ENCODE assay signal across 11 mouse cellular contexts in genomic region chr4:141304223-141304611, GRCm38 (mm10). TPM values are rescaled to one million over a fixed set of nuclear protein-coding genes. Genes with fewer than 3 reads are reported as not detected.
A peak's percentile ranks its signal among the peaks of the same experiment; 100 is the strongest.
DNase-seq lines count a peak whose midpoint lies in the region; ATAC-seq and TF ChIP-seq lines count a peak whose summit lies in the region.
"Had no signal": no experiment of that assay in that cellular context is flagged by ENCODE, and none has a peak within 500 bp of the region (broad histone marks: within the 10 kb centered on the region; RNA-seq: fewer than 3 reads in every experiment).

No protein-coding gene starts in this region.

- WGBS in hindbrain, embryonic 10.5 days: 79% methylated on average over 4 of the region's 4 CpGs
- WGBS in hindbrain, embryonic 11.5 days: 82% methylated on average over 4 of the region's 4 CpGs
- WGBS in lung, postnatal 0 days: 51% methylated on average over 4 of the region's 4 CpGs
- 66% methylated on average over 4 of the region's 4 CpGs for WGBS in embryonic facial prominence, embryonic 15.5 days
- 74% methylated on average over 4 of the region's 4 CpGs for WGBS in stomach, embryonic 16.5 days

- 0 out of 2 replicates have a peak overlapping the region, but pooled peaks have one; percentile 26 for H3K27ac ChIP-seq in hindbrain, embryonic 10.5 days
- no peak overlapping the region for H3K27ac ChIP-seq in hindbrain, embryonic 11.5 days (ENCODE audit: low read depth, low read length)
- H3K27ac ChIP-seq in lung, postnatal 0 days (ENCODE audit: low read length): no peak overlapping the region
- H3K27ac ChIP-seq in embryonic facial prominence, embryonic 15.5 days (replicated peaks): no peak overlapping the region; the same call in 1 of the 2 replicates
- no peak overlapping the region for H3K27ac ChIP-seq in stomach, embryonic 16.5 days (ENCODE audit: low read length)
- H3K27ac ChIP-seq: macrophage had no signal

- H3K9me3 ChIP-seq in hindbrain, embryonic 10.5 days: no peaks in the 10 kb centered on the region
- H3K9me3 ChIP-seq in hindbrain, embryonic 11.5 days (ENCODE audit: control insufficient read depth, low read length): no peaks in the 10 kb centered on the region
- H3K9me3 ChIP-seq in lung, postnatal 0 days (ENCODE audit: low read length): no peaks in the 10 kb centered on the region
- no peaks in the 10 kb centered on the region for H3K9me3 ChIP-seq in embryonic facial prominence, embryonic 15.5 days (replicated peaks)
- no peaks in the 10 kb centered on the region for H3K9me3 ChIP-seq in stomach, embryonic 16.5 days (replicated peaks; ENCODE audit: control insufficient read depth, low read length)

- peaks cover 54% of the 10 kb centered on the region for H3K27me3 ChIP-seq in hindbrain, embryonic 10.5 days (ENCODE audit: insufficient read depth, poor library complexity, severe bottlenecking)
- peaks cover 32% of the 10 kb centered on the region for H3K27me3 ChIP-seq in hindbrain, embryonic 11.5 days (ENCODE audit: control insufficient read depth, insufficient read depth, low read length)
- no peaks in the 10 kb centered on the region for H3K27me3 ChIP-seq in lung, postnatal 0 days (replicated peaks; ENCODE audit: insufficient read depth, low read length)
- peaks cover 19% of the 10 kb centered on the region for H3K27me3 ChIP-seq in embryonic facial prominence, embryonic 15.5 days
- peaks cover 5% of the 10 kb centered on the region; the same call in 1 of the 2 replicates for H3K27me3 ChIP-seq in stomach, embryonic 16.5 days (ENCODE audit: control insufficient read depth, insufficient read depth, low read length)

- no peak for TF ChIP-seq CTCF in lung, postnatal 0 days (IDR thresholded peaks at IDR 0.05)

- no peak for DNase-seq in hindbrain, embryonic 10.5 days (ENCODE audit: low spot score)
- no peak for DNase-seq in hindbrain, embryonic 11.5 days (ENCODE audit: low spot score)
- DNase-seq in lung, postnatal 0 days (ENCODE audit: low spot score): no peak
- DNase-seq in lung, postnatal 25 days (ENCODE audit: low spot score): no peak
- DNase-seq in right cerebral cortex, postnatal 14 days: no peak
- no peak for DNase-seq in cerebellum, adult 9-11 months
- DNase-seq: heart, postnatal 36 days; retina, postnatal 1 day had no signal

- ATAC-seq in hindbrain, embryonic 11.5 days (ENCODE audit: low FRiP score): no peak
- no peak for ATAC-seq in lung, postnatal 0 days
- ATAC-seq in embryonic facial prominence, embryonic 15.5 days (ENCODE audit: insufficient number of reproducible peaks, low FRiP score, low TSS enrichment, low read depth): no peak
- no peak for ATAC-seq in stomach, embryonic 16.5 days (ENCODE audit: insufficient read depth, low FRiP score)

- H3K4me3 ChIP-seq in hindbrain, embryonic 10.5 days: no peak overlapping the region
- no peak overlapping the region for H3K4me3 ChIP-seq in hindbrain, embryonic 11.5 days (ENCODE audit: low read depth, low read length)
- peak overlapping the region; percentile 76; the same call in 1 of the 2 replicates for H3K4me3 ChIP-seq in lung, postnatal 0 days (ENCODE audit: low read depth, low read length)
- H3K4me3 ChIP-seq in embryonic facial prominence, embryonic 15.5 days (replicated peaks): peak overlapping the region; percentile 63; the same call in 1 of the 2 replicates
- H3K4me3 ChIP-seq in stomach, embryonic 16.5 days (replicated peaks; ENCODE audit: low read length): peak overlapping the region; percentile 76

- H3K4me2 ChIP-seq in hindbrain, embryonic 11.5 days (replicated peaks; ENCODE audit: low read depth, low read length): no peak overlapping the region
- peak overlapping the region; percentile 73 for H3K4me2 ChIP-seq in lung, postnatal 0 days (replicated peaks; ENCODE audit: low read depth, low read length)
- no peak overlapping the region for H3K4me2 ChIP-seq in embryonic facial prominence, embryonic 15.5 days (replicated peaks)
- H3K4me2 ChIP-seq in stomach, embryonic 16.5 days (ENCODE audit: low read depth, low read length): peak overlapping the region; percentile 87

- peaks cover 18% of the 10 kb centered on the region for H3K36me3 ChIP-seq in hindbrain, embryonic 10.5 days
- no peaks in the 10 kb centered on the region for H3K36me3 ChIP-seq in hindbrain, embryonic 11.5 days (ENCODE audit: control insufficient read depth, insufficient read depth, low read length)
- peaks cover 9% of the 10 kb centered on the region for H3K36me3 ChIP-seq in lung, postnatal 0 days (ENCODE audit: insufficient read depth, low read length)
- H3K36me3 ChIP-seq in embryonic facial prominence, embryonic 15.5 days: no peaks in the 10 kb centered on the region
- H3K36me3 ChIP-seq in stomach, embryonic 16.5 days (ENCODE audit: control insufficient read depth, insufficient read depth, low read length): no peaks in the 10 kb centered on the region

- TF ChIP-seq EP300 in lung, postnatal 0 days (IDR thresholded peaks at IDR 0.05): no peak

- H3K4me1 ChIP-seq in hindbrain, embryonic 10.5 days (replicated peaks): peaks cover 81% of the 10 kb centered on the region
- peaks cover 18% of the 10 kb centered on the region for H3K4me1 ChIP-seq in hindbrain, embryonic 11.5 days (replicated peaks; ENCODE audit: control insufficient read depth, insufficient read depth, low read length)
- peaks cover 5% of the 10 kb centered on the region for H3K4me1 ChIP-seq in lung, postnatal 0 days (ENCODE audit: insufficient read depth, low read depth, low read length)
- H3K4me1 ChIP-seq in embryonic facial prominence, embryonic 15.5 days: peaks cover 47% of the 10 kb centered on the region
- peaks cover 31% of the 10 kb centered on the region for H3K4me1 ChIP-seq in stomach, embryonic 16.5 days (ENCODE audit: control insufficient read depth, insufficient read depth, low read length)

- H3K9ac ChIP-seq in hindbrain, embryonic 11.5 days (ENCODE audit: low read depth, low read length): no peak overlapping the region
- no peak overlapping the region for H3K9ac ChIP-seq in lung, postnatal 0 days (replicated peaks; ENCODE audit: low read depth)
- H3K9ac ChIP-seq in embryonic facial prominence, embryonic 15.5 days: no peak overlapping the region
- no peak overlapping the region for H3K9ac ChIP-seq in stomach, embryonic 16.5 days (ENCODE audit: low read length)

RNA-seq across cellular contexts. Expression of gene Epha2, which starts 3.2 kb away (rescaled TPM):
- 3.3 and 4.4 TPM in 2 replicates for polyA plus RNA-seq in hindbrain, embryonic 10.5 days (2016; fragmentation: Nextera tagmentation; extraction: Ambion mirVana)
- polyA plus RNA-seq in hindbrain, embryonic 11.5 days (2014; fragmentation: Nextera tagmentation; extraction: Ambion mirVana): 0.82 and 1.1 TPM in 2 replicates
- polyA plus RNA-seq in lung, postnatal 0 days (2015; fragmentation: Nextera tagmentation; extraction: Ambion mirVana): 9.7 and 10.3 TPM in 2 replicates
- 7.4 and 7.6 TPM in 2 replicates for polyA plus RNA-seq in embryonic facial prominence, embryonic 15.5 days (2015; fragmentation: Nextera tagmentation; extraction: Ambion mirVana)
- 9.5 and 12.1 TPM in 2 replicates for polyA plus RNA-seq in stomach, embryonic 16.5 days (2015; fragmentation: Nextera tagmentation; extraction: Ambion mirVana)

Comparison
In these comparisons a context has a peak if more than half of its experiments do, and no peak if none do; other contexts are left out.
1. H3K4me3 ChIP-seq: peak in lung, postnatal 0 days (single experiment), embryonic facial prominence, embryonic 15.5 days (single experiment) and stomach, embryonic 16.5 days (single experiment); none in hindbrain, embryonic 10.5 days (single experiment) and hindbrain, embryonic 11.5 days (single experiment).
2. H3K4me2 ChIP-seq: peak in lung, postnatal 0 days (single experiment) and stomach, embryonic 16.5 days (single experiment); none in hindbrain, embryonic 11.5 days (single experiment) and embryonic facial prominence, embryonic 15.5 days (single experiment).